Mouse (Mus musculus) lung, postnatal 4 days (tissue): ENCODE measurements around the gene Vangl2.
A peak's percentile ranks its signal among the peaks of the same experiment; 100 is the strongest.

Source experiments
- DNase-seq, 2 experiments: peaks; one replicate each; pipeline ENCODE4 v3.0.0; 2021

The Vangl2 gene

DNA sequence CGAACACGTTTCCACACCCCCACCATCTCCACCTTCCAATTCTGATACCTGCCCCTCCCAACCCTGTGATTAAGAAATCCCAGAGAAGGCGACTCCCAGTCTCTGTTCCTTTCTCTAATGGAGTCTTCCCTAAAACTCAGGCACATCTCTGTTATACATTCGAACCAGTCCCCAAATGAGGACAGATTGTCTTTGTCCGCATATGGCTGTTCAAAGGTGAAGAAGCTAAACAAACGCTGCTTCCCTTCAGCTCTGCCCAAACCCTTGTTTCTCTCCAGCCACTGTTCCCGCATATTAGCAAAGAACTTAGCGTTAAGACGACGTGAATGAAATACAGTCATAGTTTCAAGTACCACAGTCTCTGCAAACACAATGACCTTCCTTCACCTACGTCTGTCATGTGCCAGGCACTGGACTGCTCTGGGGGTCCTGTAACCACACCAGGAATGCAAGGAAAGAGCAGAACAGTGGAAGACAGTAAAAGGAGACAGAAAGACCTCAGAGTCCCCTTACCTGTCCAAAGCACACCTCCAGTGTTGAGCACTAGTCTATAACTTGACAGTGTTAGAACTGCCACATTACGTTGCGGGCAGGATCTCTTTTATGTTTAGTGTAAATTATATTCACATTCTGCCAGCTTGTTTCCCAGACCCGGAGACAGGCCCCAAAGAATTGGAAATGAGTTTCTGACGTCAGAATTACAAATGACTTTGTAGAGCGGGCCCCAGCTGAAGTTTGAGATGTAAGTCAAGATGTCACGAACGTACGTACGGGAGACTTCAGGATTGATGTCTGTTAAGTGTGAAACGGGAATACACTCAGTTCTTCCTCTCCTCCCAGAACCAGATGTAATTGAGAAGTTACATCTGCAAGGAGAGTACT, at the start of gene Vangl2:
TSS of gene Vangl2 (minus strand) at position 51 of the 882 bp plus-strand sequence.
- DNase-seq: no peak

DNA sequence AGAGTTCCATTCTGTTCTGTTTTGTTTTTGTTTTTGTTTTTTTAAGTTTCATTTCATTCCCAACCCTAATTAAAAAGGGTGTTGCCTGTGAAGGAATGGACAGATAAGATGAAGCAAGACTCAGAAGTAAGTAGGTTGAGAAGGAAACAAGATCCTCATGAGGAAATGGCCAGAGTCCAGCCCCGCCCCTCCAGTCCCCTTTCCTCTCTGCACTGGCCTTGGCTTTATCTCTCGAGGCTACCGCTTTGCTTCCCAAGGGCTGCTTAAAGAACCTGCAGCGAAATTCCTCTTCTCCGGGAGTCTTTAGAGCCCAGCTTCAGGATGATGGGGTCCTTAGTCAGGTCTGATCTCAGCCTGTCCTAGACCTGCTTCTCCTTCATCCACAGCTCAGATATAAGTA, 49.7 kb upstream of the Vangl2 start:
- DNase-seq: no peak

- DNase-seq: no peak
Measured at GRCm38 (mm10) chr1:172072604-172073003, 44.4 kb upstream of the Vangl2 start.

DNA sequence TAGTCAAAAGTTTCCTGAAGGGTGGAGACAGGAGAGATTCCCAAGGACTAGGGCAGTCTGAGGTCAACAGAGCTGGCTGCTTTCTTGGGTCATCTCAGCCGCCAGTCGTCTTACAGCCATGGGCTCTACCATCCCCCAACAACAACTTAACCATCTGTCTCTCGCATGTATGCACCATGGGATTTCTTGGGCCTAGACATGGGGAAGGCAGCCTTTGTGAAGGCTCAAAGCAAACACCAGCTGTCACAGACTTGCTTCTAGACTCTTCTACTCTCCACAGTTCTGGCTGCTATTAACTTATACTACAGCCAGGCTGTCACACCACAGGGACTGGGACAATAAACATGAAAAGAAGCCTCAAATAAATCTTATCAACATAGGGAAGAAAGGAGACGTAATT, 43.3 kb upstream of the Vangl2 start:
- no peak for DNase-seq

DNA sequence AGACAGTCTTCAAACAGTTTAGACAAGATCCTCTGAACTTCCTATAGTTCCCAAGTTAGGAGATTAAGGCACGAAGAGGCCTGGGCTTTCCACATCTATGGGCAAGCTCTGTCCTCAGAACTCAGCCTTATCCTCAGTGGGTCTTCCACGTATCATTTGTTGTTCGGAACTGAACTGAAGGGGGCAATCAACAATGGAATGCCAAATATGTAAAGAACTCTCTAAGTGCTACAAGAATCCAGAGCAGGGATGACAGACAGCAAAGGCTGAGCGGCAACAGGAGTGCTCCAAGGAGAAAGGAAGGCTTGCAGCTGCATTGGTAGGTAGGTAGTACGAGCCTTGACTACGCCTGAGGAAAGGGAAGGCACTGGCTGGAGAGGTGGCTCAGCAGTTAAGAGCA, 42.0 kb upstream of the Vangl2 start:
- no peak for DNase-seq

DNA sequence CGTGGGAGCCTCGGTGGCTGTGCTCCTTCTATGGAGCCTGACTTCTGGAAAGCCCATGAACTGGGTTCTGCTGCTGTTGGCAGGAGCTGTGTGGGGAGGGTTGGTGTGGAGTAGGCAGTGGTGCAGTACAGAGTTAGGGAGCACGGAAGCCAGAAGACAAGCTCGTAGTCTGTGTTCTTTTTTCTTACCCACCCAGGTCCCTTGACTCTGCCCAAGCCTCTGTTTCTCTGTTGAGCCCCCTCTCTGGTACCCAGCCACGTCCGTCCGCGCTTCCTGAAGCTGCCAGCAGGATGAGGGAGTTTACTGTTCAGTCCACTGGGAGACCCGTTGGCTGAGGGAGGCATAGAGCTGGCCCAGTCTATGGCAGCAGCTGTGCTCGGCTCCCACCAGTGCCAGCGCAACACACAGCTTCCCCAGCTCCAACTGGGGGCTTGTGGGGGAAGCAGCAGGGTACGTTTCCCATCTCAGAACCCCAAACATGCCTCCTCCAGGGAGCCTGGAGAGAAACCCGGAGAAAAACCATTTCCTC, 36.4 kb upstream of the Vangl2 start:
- no peak for DNase-seq

GRCm38 (mm10) chr1:172063291-172064023, 35.2 kb upstream of the Vangl2 start:
- DNase-seq: no peak

DNA sequence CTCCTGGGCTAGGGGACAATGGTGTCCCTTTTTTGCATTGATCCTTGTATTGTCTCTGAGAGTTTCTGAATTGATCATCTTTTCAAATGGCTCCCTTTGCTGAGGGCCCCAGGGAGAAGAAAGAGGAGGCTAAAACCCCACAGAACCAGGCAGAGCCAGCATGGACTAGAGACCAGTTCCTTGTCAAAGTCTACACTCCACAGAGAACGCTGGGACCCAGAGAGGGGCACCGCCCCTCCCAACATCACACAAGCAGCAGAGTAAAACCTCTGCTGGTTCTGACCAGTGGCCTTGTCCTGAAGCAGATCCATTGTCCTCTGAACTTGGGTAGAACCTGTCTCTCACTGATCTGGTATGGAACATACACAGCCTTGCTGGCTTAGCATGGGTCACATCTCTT, 33.9 kb upstream of the Vangl2 start:
- no peak for DNase-seq

- DNase-seq: no peak
Measured at GRCm38 (mm10) chr1:172061217-172061616, 33.0 kb upstream of the Vangl2 start.

DNA sequence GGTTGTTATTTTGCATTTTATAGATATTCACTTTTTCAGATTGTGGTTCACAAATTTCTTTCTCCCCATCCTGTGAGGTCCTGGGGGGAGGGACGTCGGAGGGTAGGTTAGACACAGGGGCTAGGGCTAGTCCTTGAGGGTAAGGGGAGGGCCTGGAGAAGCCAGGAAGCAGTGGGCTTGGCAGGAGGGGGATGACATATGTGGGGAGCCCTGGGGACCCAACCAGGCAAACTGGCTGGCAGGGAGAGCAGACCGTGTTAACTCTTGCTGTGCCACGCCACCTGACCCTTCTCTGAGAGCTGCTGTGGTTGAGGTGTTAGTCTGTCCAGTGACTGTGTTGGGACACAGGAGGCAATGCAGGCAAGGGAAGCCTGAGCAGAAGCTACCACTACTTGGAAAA, 32.4 kb upstream of the Vangl2 start:
- DNase-seq: no peak

GRCm38 (mm10) chr1:172058874-172059273, 30.6 kb upstream of the Vangl2 start:
- no peak for DNase-seq

GRCm38 (mm10) chr1:172058321-172058720, 30.1 kb upstream of the Vangl2 start:
- DNase-seq: no peak

- no peak for DNase-seq
Measured at GRCm38 (mm10) chr1:172057491-172057921, 29.3 kb upstream of the Vangl2 start, which contains the start of gene Nhlh1. TSS of gene Nhlh1 (minus strand) at chr1:172057573.

DNA sequence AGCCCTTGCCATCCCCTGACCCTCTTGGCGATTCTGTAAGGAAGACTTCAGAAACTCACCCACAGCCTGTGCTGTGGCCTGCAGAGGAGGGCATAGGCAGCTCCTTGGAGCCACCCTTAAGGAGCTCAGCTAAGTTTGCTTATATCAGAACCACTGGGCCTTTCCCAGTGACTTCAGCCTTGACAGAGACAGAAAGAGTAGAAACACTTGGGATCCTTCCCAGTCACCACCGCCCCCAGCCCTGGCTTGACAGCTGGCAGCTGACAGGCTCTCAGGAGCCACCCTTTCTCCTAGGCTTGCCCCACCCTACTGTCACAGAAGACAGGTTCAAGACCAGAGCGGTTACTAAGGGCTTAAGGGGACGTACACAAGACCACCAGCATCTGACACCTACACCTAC, 28.0 kb upstream of the Vangl2 start:
- no peak for DNase-seq

- DNase-seq: no peak
Measured at GRCm38 (mm10) chr1:172053541-172054440, 25.5 kb upstream of the Vangl2 start.

- DNase-seq: no peak
Measured at GRCm38 (mm10) chr1:172052766-172053279, 24.6 kb upstream of the Vangl2 start.

- peak in 1 of 2 experiments; percentile 16 for DNase-seq
Measured at GRCm38 (mm10) chr1:172049131-172049782, 21.0 kb upstream of the Vangl2 start.

DNA sequence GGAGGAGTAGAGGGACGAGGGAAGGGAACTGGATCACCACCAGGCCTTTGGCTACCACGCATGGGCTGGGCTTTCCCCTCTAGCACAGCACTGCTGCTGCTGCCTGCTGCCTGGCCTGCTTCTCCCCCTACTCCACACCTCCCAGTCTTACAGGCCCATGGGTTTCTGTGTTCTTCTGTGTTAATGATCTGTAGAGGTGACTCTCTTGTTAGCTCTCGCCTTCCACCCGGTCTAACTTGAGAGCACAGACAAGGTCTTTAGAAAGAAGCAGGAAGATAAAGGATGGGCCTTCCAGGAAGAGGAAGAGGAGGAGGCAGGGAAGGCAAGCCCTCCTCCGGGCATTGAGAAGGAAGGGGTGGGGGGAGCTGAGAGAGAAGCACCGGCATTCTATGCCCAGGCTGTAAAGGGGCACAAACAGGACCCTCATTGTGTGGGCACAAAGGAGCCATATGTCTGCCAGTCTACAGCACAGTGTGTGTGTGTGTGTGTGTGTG, 20.0 kb upstream of the Vangl2 start:
- peak in 1 of 2 experiments; percentile 18 for DNase-seq

GRCm38 (mm10) chr1:172046938-172047337, 18.7 kb upstream of the Vangl2 start:
- DNase-seq: peak; percentile 58 to 78

DNA sequence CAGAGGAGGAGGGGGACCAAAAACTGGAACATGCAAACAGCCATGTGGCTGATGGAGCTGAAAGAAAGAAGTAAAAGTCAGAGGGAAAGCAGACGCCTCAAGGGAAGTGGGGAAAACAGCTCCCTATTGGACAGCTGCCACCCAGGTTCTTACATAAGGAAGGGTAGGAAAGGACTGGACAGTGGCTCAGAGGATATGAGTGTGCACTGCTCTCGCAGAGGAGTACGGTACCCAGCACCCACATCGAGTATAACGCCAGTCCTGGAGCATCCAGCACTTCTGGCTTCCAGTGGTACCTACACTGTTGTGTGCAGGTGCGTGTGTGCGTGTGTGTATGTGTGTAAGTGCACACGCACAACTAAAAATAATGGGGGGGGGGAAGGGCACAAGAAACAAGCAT, 18.2 kb upstream of the Vangl2 start:
- DNase-seq: peak in 1 of 2 experiments; percentile 12

DNA sequence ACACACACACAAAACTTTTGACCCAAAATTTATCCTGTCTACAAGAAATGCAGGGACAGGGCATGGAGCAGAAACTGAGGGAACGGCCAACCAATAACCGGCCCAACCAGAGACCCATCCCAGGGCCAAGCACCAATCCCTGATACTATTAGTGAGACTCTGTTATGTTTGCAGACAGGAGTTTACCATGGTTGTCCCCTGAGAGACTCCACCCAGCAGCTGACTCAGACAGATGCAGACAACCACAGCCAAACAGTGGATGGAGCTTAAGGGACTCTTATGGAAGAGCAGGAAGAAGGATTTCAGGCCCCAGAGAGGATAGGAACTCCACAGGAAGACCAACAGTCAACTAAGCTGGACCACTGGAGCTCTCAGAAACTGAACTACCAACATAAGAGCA, 1.7 kb upstream of the Vangl2 start:
- no peak for DNase-seq

GRCm38 (mm10) chr1:172027809-172028102, 488 bp downstream of the Vangl2 start:
- no peak for DNase-seq
